Mouse (Mus musculus): ENCODE data around the gene Mthfd1l. TPM values are rescaled to one million over a fixed set of nuclear protein-coding genes. Genes with fewer than 3 reads are reported as not detected.
A peak's percentile ranks its signal among the peaks of the same experiment; 100 is the strongest.

Mthfd1l gene
- total and polyA plus RNA-seq, 3 experiments, result 84.0 to 94.8 (median 90.3) TPM

DNA sequence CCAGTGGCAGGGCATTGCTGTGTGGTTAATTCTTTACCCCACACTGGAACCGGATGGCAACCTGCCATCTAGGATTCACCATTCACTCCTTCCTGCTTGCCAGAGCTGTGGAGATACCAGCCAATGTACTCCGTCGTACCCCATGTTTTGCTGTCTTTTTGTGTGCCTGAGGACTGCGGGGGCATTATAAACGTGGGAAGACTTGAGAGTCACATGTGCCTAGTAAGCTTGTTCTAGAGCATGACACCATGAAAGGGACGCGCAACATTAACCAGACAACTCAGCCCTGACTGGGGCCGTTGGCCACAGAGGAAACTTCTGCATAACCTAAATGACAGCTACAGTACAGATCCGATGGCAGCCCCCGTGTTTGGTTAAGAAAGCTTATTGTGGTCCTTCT, 155.5 kb downstream of the Mthfd1l start:
- Histone ChIP-seq H3K9me3 (replicated peaks; ENCODE audit: low read length) (no peaks in the 10 kb centered on the region), H3K27ac (ENCODE audit: insufficient read depth, low read depth) (no peak overlapping the region), H3K4me2 (ENCODE audit: insufficient read depth, low read depth, poor library complexity, severe bottlenecking) (no peak overlapping the region), H3K9ac (ENCODE audit: insufficient read depth, low read depth) (no peak overlapping the region), H3K4me3 (replicated peaks in 1 of 3; ENCODE audit: low read depth in 2 of 3, low read length in 2 of 3, poor library complexity in 1 of 3) (no peak overlapping the region), H3K4me1 (ENCODE audit: control insufficient read depth in 1 of 2, insufficient read depth in 2 of 2) (peaks cover 14 to 56% of the 10 kb centered on the region in 2 experiments), H3K79me2 (replicated peaks; ENCODE audit: control insufficient read depth, extremely low read depth, insufficient read depth, poor library complexity, severe bottlenecking) (no peaks in the 10 kb centered on the region), H3K27me3 (replicated peaks) (no peaks in the 10 kb centered on the region), H3K36me3 (replicated peaks in 1 of 2; ENCODE audit: control insufficient read depth in 1 of 2, insufficient read depth in 1 of 2, low read length in 1 of 2) (peaks cover 23 to 85% of the 10 kb centered on the region in 2 experiments)
- dilution Hi-C loops (cut with MboI; ENCODE audit: extremely low pct_ligation_motif_present, extremely low pct_unique_long_range_greater_than_20kb, low sequenced_read_pairs) (no loop called here), in situ Hi-C loops (cut with MboI; ENCODE audit: low pct_ligation_motif_present, low pct_unique_long_range_greater_than_20kb, low sequenced_read_pairs) (no loop called here)
- DNase-seq (ENCODE audit: extremely low read depth), result peak; percentile 48
- TF ChIP-seq BHLHE40 (IDR thresholded peaks at IDR 0.05; ENCODE audit: low read depth, low read length) (peak; percentile 40; the same call in 1 of the 2 replicates), POLR2AphosphoS2 (IDR thresholded peaks at IDR 0.05; ENCODE audit: low read depth, low read length) (no peak)

DNA sequence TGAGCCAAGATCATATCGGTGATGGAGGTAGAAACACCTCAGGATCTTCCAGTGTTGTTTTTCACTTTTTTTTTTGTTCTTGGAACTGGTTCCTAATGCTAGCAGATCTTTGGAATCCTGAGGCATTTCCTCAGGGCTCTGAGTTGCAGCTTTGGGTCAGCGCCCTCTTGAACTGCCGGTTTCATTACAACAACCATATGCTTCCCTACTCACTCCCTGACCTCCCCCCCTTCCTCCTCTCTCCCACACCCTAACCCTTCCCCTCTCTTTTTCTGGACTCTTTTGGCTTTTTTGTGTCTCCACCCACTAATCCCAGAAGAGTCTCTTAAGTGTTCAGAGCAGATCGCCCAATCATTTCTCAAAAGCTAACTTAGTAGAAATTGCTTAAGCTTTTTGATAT, 156.0 kb downstream of the Mthfd1l start:
- H3K9ac ChIP-seq (ENCODE audit: insufficient read depth, low read depth), result no peak overlapping the region
- H3K4me3 ChIP-seq (replicated peaks in 1 of 3; ENCODE audit: low read depth in 2 of 3, low read length in 2 of 3, poor library complexity in 1 of 3), result no peak overlapping the region
- DNase-seq (ENCODE audit: extremely low read depth), result no peak
- TF ChIP-seq PAX5 (IDR thresholded peaks at IDR 0.05; ENCODE audit: low read length), result no peak
- no peak for TF ChIP-seq ZKSCAN1 (IDR thresholded peaks at IDR 0.05; ENCODE audit: borderline replicate concordance, low read depth, low read length)
- TF ChIP-seq ZC3H11A (IDR thresholded peaks at IDR 0.05; ENCODE audit: low read depth, low read length), result no peak
- no peak for TF ChIP-seq GABPA (IDR thresholded peaks at IDR 0.05; ENCODE audit: insufficient replicate concordance, low read depth, low read length)
- no peak for TF ChIP-seq MEF2A (IDR thresholded peaks at IDR 0.05; ENCODE audit: borderline replicate concordance, low read depth, low read length)
- no peak for TF ChIP-seq ZNF384 (IDR thresholded peaks at IDR 0.05; ENCODE audit: low read depth, low read length)
- no peak for TF ChIP-seq KAT2A (IDR thresholded peaks at IDR 0.05; ENCODE audit: insufficient replicate concordance, low read length)
- TF ChIP-seq EP300 (IDR thresholded peaks at IDR 0.05; ENCODE audit: low read length), result no peak
- TF ChIP-seq MAFK (IDR thresholded peaks at IDR 0.05; ENCODE audit: insufficient replicate concordance, low read length), result no peak
- TF ChIP-seq POLR2AphosphoS2 (IDR thresholded peaks at IDR 0.05; ENCODE audit: low read depth, low read length), result no peak
- TF ChIP-seq POLR2A (IDR thresholded peaks at IDR 0.05; ENCODE audit: low read depth, low read length), result no peak
- TF ChIP-seq MAZ (IDR thresholded peaks at IDR 0.05; ENCODE audit: low read depth, low read length), result no peak
- TF ChIP-seq NELFE (IDR thresholded peaks at IDR 0.05; ENCODE audit: low read depth, low read length), result no peak
- no peak for TF ChIP-seq RAD21 (IDR thresholded peaks at IDR 0.05; ENCODE audit: low read depth, low read length)
- TF ChIP-seq IRF4 (IDR thresholded peaks at IDR 0.05; ENCODE audit: low read depth, low read length), result no peak
- TF ChIP-seq MXI1 (IDR thresholded peaks at IDR 0.05; ENCODE audit: low read depth, low read length), result no peak
- TF ChIP-seq UBTF (IDR thresholded peaks at IDR 0.05; ENCODE audit: low read depth, low read length), result no peak
- H3K27ac ChIP-seq (ENCODE audit: insufficient read depth, low read depth), result no peak overlapping the region
- H3K4me2 ChIP-seq (ENCODE audit: insufficient read depth, low read depth, poor library complexity, severe bottlenecking), result no peak overlapping the region
- H3K9me3 ChIP-seq (replicated peaks; ENCODE audit: low read length), result no peaks in the 10 kb centered on the region
- in situ Hi-C loops (cut with MboI; ENCODE audit: low pct_ligation_motif_present, low pct_unique_long_range_greater_than_20kb, low sequenced_read_pairs) (no loop called here), dilution Hi-C loops (cut with MboI; ENCODE audit: extremely low pct_ligation_motif_present, extremely low pct_unique_long_range_greater_than_20kb, low sequenced_read_pairs) (no loop called here)
- no peaks in the 10 kb centered on the region for H3K27me3 ChIP-seq (replicated peaks)
- H3K4me1 ChIP-seq (ENCODE audit: control insufficient read depth in 1 of 2, insufficient read depth in 2 of 2), result peaks cover 10 to 51% of the 10 kb centered on the region in 2 experiments
- H3K36me3 ChIP-seq (replicated peaks in 1 of 2; ENCODE audit: control insufficient read depth in 1 of 2, insufficient read depth in 1 of 2, low read length in 1 of 2), result peaks cover 23 to 85% of the 10 kb centered on the region in 2 experiments
- no peaks in the 10 kb centered on the region for H3K79me2 ChIP-seq (replicated peaks; ENCODE audit: control insufficient read depth, extremely low read depth, insufficient read depth, poor library complexity, severe bottlenecking)
